9 mouse cellular contexts compared by ENCODE assay signal in genomic region chr5:121967520-121967919, GRCm38 (mm10).
"Had no signal": no experiment of that assay in that cellular context is flagged by ENCODE, and none has a peak within 500 bp of the region (broad histone marks: within the 10 kb centered on the region; RNA-seq: fewer than 3 reads in every experiment).

No protein-coding gene starts in this region.

- H3K4me3 ChIP-seq: layer of hippocampus, adult 2 months; limb, embryonic 13.5 days; midbrain, embryonic 12.5 days; neural tube, embryonic 15.5 days had no signal

- H3K9ac ChIP-seq: limb, embryonic 13.5 days; liver, embryonic 14.5 days; midbrain, embryonic 12.5 days; neural tube, embryonic 15.5 days had no signal

- DNase-seq: right cerebral cortex, postnatal 4 days; spleen, adult 18-20 months; thymus, adult 18-20 months; thymus, postnatal 14 days had no signal

- H3K27ac ChIP-seq: layer of hippocampus, adult 2 months; limb, embryonic 13.5 days; liver, embryonic 14.5 days; midbrain, embryonic 12.5 days had no signal

- H3K4me2 ChIP-seq: neural tube, embryonic 15.5 days had no signal

- H3K27me3 ChIP-seq: midbrain, embryonic 12.5 days; neural tube, embryonic 15.5 days had no signal

- H3K36me3 ChIP-seq: limb, embryonic 13.5 days; midbrain, embryonic 12.5 days; neural tube, embryonic 15.5 days had no signal

- H3K9me3 ChIP-seq: midbrain, embryonic 12.5 days; neural tube, embryonic 15.5 days had no signal
